Mouse (Mus musculus) Patski (cell line): ENCODE results near the gene 1700019D03Rik. TPM values are rescaled to one million over a fixed set of nuclear protein-coding genes. Genes with fewer than 3 reads are reported as not detected.

Source experiments
- ATAC-seq: fragments of 100-300 bp; one replicate; pipeline ENCODE4 v1.8.0; 2021
- CTCF ChIA-PET: fragments of 350-600 bp; sonication (Branson Sonifier 250); formaldehyde crosslinking; loops from one replicate; lab custom pipeline; 2022; ENCODE audit warnings: inconsistent platforms; lab: Charles Lee
- POLR2A ChIA-PET: fragments of 350-600 bp; sonication (Branson Sonifier 250); formaldehyde crosslinking; loops from one replicate; lab custom pipeline; 2022; ENCODE audit warnings: antibody characterized with exemption, inconsistent platforms; lab: Charles Lee
- DNase-seq: peaks from one replicate; pipeline ENCODE4 v3.0.0-alpha.2; 2011; ENCODE audit warnings: low read depth, low spot score
- H3K27me3 ChIP-seq: fragments of 371-371 bp; one replicate; pipeline ENCODE4 v1.5.1; 2021
- CTCF ChIP-seq: fragments of 100-300 bp; IDR thresholded peaks from one replicate; pipeline ENCODE4 v1.5.1; 2021
- in situ Hi-C: fragments of 300-500 bp; cut with MboI; formaldehyde crosslinking; loops from 3 replicates; pipeline ENCODE4 v1.11.1; 2018; ENCODE audit warnings: low pct_unique_long_range_greater_than_20kb, mixed read lengths
- polyA plus RNA-seq: library from polyadenylated mRNA; unstranded; gene quantifications from one replicate; pipeline ENCODE4 v1.2.3, GENCODE M21; 2021

Gene 1700019D03Rik
- polyA plus RNA-seq, 1 experiment from 2014 or later: 0.12 TPM

- H3K27me3 ChIP-seq: no peaks in the 10 kb centered on the region
- ChIA-PET CTCF (no interaction called here), POLR2A (no interaction called here)
- in situ Hi-C loops: no loop called here
- no peak for DNase-seq
- no peak for ATAC-seq
- TF ChIP-seq CTCF: no peak
Observed at GRCm38 (mm10) chr1:52916655-52917054, 103.3 kb downstream of the 1700019D03Rik start.

GRCm38 (mm10) chr1:52909783-52910182 lies 110.2 kb downstream of the 1700019D03Rik start:
- no peak for DNase-seq
- H3K27me3 ChIP-seq: no peaks in the 10 kb centered on the region
- in situ Hi-C loops: no loop called here
- no peak for TF ChIP-seq CTCF
- POLR2A ChIA-PET: no interaction called here
- no peak for ATAC-seq
- CTCF ChIA-PET: interaction anchor here (0.9 to 1.3 kb wide), 2 partner anchors 10 to 27 kb away, joined by 3 read pairs; no protein-coding TSS in a partner anchor

- no peaks in the 10 kb centered on the region for H3K27me3 ChIP-seq
- ChIA-PET CTCF (no interaction called here), POLR2A (interaction anchor here (0.7 kb wide), 1 partner anchor 77 kb away, joined by 3 read pairs; no protein-coding TSS in a partner anchor)
- in situ Hi-C loops: no loop called here
- ATAC-seq (no peak), DNase-seq (no peak)
- TF ChIP-seq CTCF: no peak
Observed at GRCm38 (mm10) chr1:52884208-52884607, 135.8 kb downstream of the 1700019D03Rik start.

Other genes with a start within 250 kb of the 1700019D03Rik start
- gene Inpp1, start 202.5 kb downstream of the 1700019D03Rik start, polyA plus RNA-seq: 24.3 TPM
- 40.1 TPM for gene Hibch, start 175.2 kb downstream of the 1700019D03Rik start, polyA plus RNA-seq
- not detected for gene Mstn, start 41.5 kb upstream of the 1700019D03Rik start, polyA plus RNA-seq
- gene 1700019A02Rik, start 167.5 kb upstream of the 1700019D03Rik start, polyA plus RNA-seq: not detected